Mouse (Mus musculus): ENCODE data around the gene Ifrd2. TPM values are rescaled to one million over a fixed set of nuclear protein-coding genes. Genes with fewer than 3 reads are reported as not detected.

The Ifrd2 gene
- total and polyA plus RNA-seq, 3 experiments: 76.0 to 183 (median 156) TPM

- Histone ChIP-seq H3K4me1 (ENCODE audit: insufficient read depth, low read depth, low read length) (peaks cover 44% of the 10 kb centered on the region), H3K27me3 (ENCODE audit: insufficient read depth, low read length) (peaks cover 17% of the 10 kb centered on the region), H3K9me3 (replicated peaks) (no peaks in the 10 kb centered on the region), H3K4me3 (ENCODE audit: low read depth, low read length) (peak overlapping the region; percentile 68), H3K36me3 (replicated peaks) (peaks cover 37% of the 10 kb centered on the region)
- TF ChIP-seq GATA1 (IDR thresholded peaks at IDR 0.05; ENCODE audit: borderline replicate concordance, low read length) (no peak), CTCF (IDR thresholded peaks at IDR 0.05; ENCODE audit: low read depth, low read length) (peak; percentile 90)
- DNase-seq (ENCODE audit: low spot score) (peak; percentile 99), ATAC-seq (ENCODE audit: extremely low read depth, insufficient number of reproducible peaks, low FRiP score, poor library complexity, severe bottlenecking) (peak; percentile 82)
Observed at GRCm38 (mm10) chr9:107612191-107612944, 24.9 kb downstream of the Ifrd2 start.

GRCm38 (mm10) chr9:107612945-107613569, 25.6 kb downstream of the Ifrd2 start:
- DNase-seq (ENCODE audit: low spot score) (no peak), ATAC-seq (ENCODE audit: extremely low read depth, insufficient number of reproducible peaks, low FRiP score, poor library complexity, severe bottlenecking) (no peak)
- TF ChIP-seq GATA2 (IDR thresholded peaks at IDR 0.05; ENCODE audit: borderline replicate concordance, low read depth, low read length) (no peak), CTCF (IDR thresholded peaks at IDR 0.05; ENCODE audit: low read depth, low read length) (no peak), POLR2AphosphoS5 (IDR thresholded peaks at IDR 0.05; ENCODE audit: insufficient replicate concordance, low read depth, low read length) (no peak), GATA1 (IDR thresholded peaks at IDR 0.05; ENCODE audit: borderline replicate concordance, low read length) (no peak), TAL1 (conservative IDR thresholded peaks at IDR 0.05; ENCODE audit: low read depth, low read length) (no peak)
- H3K36me3 ChIP-seq (replicated peaks): peaks cover 42% of the 10 kb centered on the region
- H3K4me3 ChIP-seq (ENCODE audit: low read depth, low read length): peak overlapping the region; percentile 68
- H3K4me1 ChIP-seq (ENCODE audit: insufficient read depth, low read depth, low read length): peaks cover 37% of the 10 kb centered on the region
- peaks cover 13% of the 10 kb centered on the region for H3K27me3 ChIP-seq (ENCODE audit: insufficient read depth, low read length)
- H3K9me3 ChIP-seq (replicated peaks): no peaks in the 10 kb centered on the region

- Histone ChIP-seq H3K36me3 (replicated peaks) (peaks cover 62% of the 10 kb centered on the region), H3K9me3 (replicated peaks) (no peaks in the 10 kb centered on the region), H3K4me1 (ENCODE audit: insufficient read depth, low read depth, low read length) (peaks cover 36% of the 10 kb centered on the region), H3K4me3 (ENCODE audit: low read depth, low read length) (no peak overlapping the region), H3K27me3 (ENCODE audit: insufficient read depth, low read length) (peaks cover 2% of the 10 kb centered on the region; the same call in 1 of the 2 replicates)
- ATAC-seq (ENCODE audit: extremely low read depth, insufficient number of reproducible peaks, low FRiP score, poor library complexity, severe bottlenecking): no peak
- no peak for TF ChIP-seq POLR2AphosphoS5 (IDR thresholded peaks at IDR 0.05; ENCODE audit: insufficient replicate concordance, low read depth, low read length)
- TF ChIP-seq TAL1 (conservative IDR thresholded peaks at IDR 0.05; ENCODE audit: low read depth, low read length): no peak
- no peak for TF ChIP-seq GATA2 (IDR thresholded peaks at IDR 0.05; ENCODE audit: borderline replicate concordance, low read depth, low read length)
- TF ChIP-seq CTCF (IDR thresholded peaks at IDR 0.05; ENCODE audit: low read depth, low read length): no peak
- no peak for TF ChIP-seq GATA1 (IDR thresholded peaks at IDR 0.05; ENCODE audit: borderline replicate concordance, low read length)
- DNase-seq (ENCODE audit: low spot score): no peak
Observed at GRCm38 (mm10) chr9:107615035-107615434, 27.6 kb downstream of the Ifrd2 start.

GRCm38 (mm10) chr9:107617461-107617860, 30.0 kb downstream of the Ifrd2 start:
- DNase-seq (ENCODE audit: low spot score): no peak
- peaks cover 22% of the 10 kb centered on the region for H3K4me1 ChIP-seq (ENCODE audit: insufficient read depth, low read depth, low read length)
- no peaks in the 10 kb centered on the region for H3K27me3 ChIP-seq (ENCODE audit: insufficient read depth, low read length)
- TF ChIP-seq POLR2AphosphoS5 (IDR thresholded peaks at IDR 0.05; ENCODE audit: insufficient replicate concordance, low read depth, low read length) (no peak), CTCF (IDR thresholded peaks at IDR 0.05; ENCODE audit: low read depth, low read length) (no peak), GATA2 (IDR thresholded peaks at IDR 0.05; ENCODE audit: borderline replicate concordance, low read depth, low read length) (no peak), TAL1 (conservative IDR thresholded peaks at IDR 0.05; ENCODE audit: low read depth, low read length) (no peak), GATA1 (IDR thresholded peaks at IDR 0.05; ENCODE audit: borderline replicate concordance, low read length) (no peak)
- H3K9me3 ChIP-seq (replicated peaks): no peaks in the 10 kb centered on the region
- H3K4me3 ChIP-seq (ENCODE audit: low read depth, low read length): no peak overlapping the region
- H3K36me3 ChIP-seq (replicated peaks): peaks cover 81% of the 10 kb centered on the region
- no peak for ATAC-seq (ENCODE audit: extremely low read depth, insufficient number of reproducible peaks, low FRiP score, poor library complexity, severe bottlenecking)

- no peaks in the 10 kb centered on the region for H3K9me3 ChIP-seq (replicated peaks)
- H3K27me3 ChIP-seq (ENCODE audit: insufficient read depth, low read length): no peaks in the 10 kb centered on the region
- peaks cover 17% of the 10 kb centered on the region for H3K4me1 ChIP-seq (ENCODE audit: insufficient read depth, low read depth, low read length)
- DNase-seq (ENCODE audit: low spot score): no peak
- H3K4me3 ChIP-seq (ENCODE audit: low read depth, low read length): no peak overlapping the region
- peaks cover 87% of the 10 kb centered on the region for H3K36me3 ChIP-seq (replicated peaks)
- ATAC-seq (ENCODE audit: extremely low read depth, insufficient number of reproducible peaks, low FRiP score, poor library complexity, severe bottlenecking): no peak
- TF ChIP-seq CTCF (IDR thresholded peaks at IDR 0.05; ENCODE audit: low read depth, low read length) (no peak), TAL1 (conservative IDR thresholded peaks at IDR 0.05; ENCODE audit: low read depth, low read length) (no peak), POLR2AphosphoS5 (IDR thresholded peaks at IDR 0.05; ENCODE audit: insufficient replicate concordance, low read depth, low read length) (no peak), GATA1 (IDR thresholded peaks at IDR 0.05; ENCODE audit: borderline replicate concordance, low read length) (no peak), GATA2 (IDR thresholded peaks at IDR 0.05; ENCODE audit: borderline replicate concordance, low read depth, low read length) (no peak)
Observed at GRCm38 (mm10) chr9:107618098-107618497, 30.7 kb downstream of the Ifrd2 start.

GRCm38 (mm10) chr9:107618778-107619545, 31.5 kb downstream of the Ifrd2 start:
- H3K36me3 ChIP-seq (replicated peaks): peaks cover 91% of the 10 kb centered on the region
- H3K4me1 ChIP-seq (ENCODE audit: insufficient read depth, low read depth, low read length): peaks cover 20% of the 10 kb centered on the region
- H3K27me3 ChIP-seq (ENCODE audit: insufficient read depth, low read length): no peaks in the 10 kb centered on the region
- no peak overlapping the region for H3K4me3 ChIP-seq (ENCODE audit: low read depth, low read length)
- ATAC-seq (ENCODE audit: extremely low read depth, insufficient number of reproducible peaks, low FRiP score, poor library complexity, severe bottlenecking): no peak
- no peak for DNase-seq (ENCODE audit: low spot score)
- TF ChIP-seq CTCF (IDR thresholded peaks at IDR 0.05; ENCODE audit: low read depth, low read length) (no peak), GATA2 (IDR thresholded peaks at IDR 0.05; ENCODE audit: borderline replicate concordance, low read depth, low read length) (no peak), GATA1 (IDR thresholded peaks at IDR 0.05; ENCODE audit: borderline replicate concordance, low read length) (no peak), POLR2AphosphoS5 (IDR thresholded peaks at IDR 0.05; ENCODE audit: insufficient replicate concordance, low read depth, low read length) (no peak), TAL1 (conservative IDR thresholded peaks at IDR 0.05; ENCODE audit: low read depth, low read length) (no peak)
- no peaks in the 10 kb centered on the region for H3K9me3 ChIP-seq (replicated peaks)

Data from G1E (cell line).